Mouse (Mus musculus): ENCODE measurements around the gene C1qtnf1. TPM values are rescaled to one million over a fixed set of nuclear protein-coding genes. Genes with fewer than 3 reads are reported as not detected.
"Not testable (repeated sequence)": the region's sequence is repeated elsewhere in the genome, so short reads cannot be mapped to it uniquely, and the experiment has no call there.

The C1qtnf1 gene
- polyA plus RNA-seq (2012; rRNA removed): 17.9 and 21.8 TPM in 2 replicates

- TF ChIP-seq POLR2A (IDR thresholded peaks at IDR 0.05; ENCODE audit: borderline replicate concordance, extremely low read depth, low read depth, low read length): no peak
- TF ChIP-seq CTCF (IDR thresholded peaks at IDR 0.05; ENCODE audit: insufficient read depth, low read length): no peak
- WGBS: under 1% methylated on average over 8 of the region's 8 CpGs
Observed at GRCm38 (mm10) chr11:118427986-118428385, at the start of gene C1qtnf1. TSS of gene C1qtnf1 (plus strand) at chr11:118428203.

GRCm38 (mm10) chr11:118378656-118379055 lies 49.3 kb upstream of the C1qtnf1 start:
- 84% methylated on average over 6 of the region's 6 CpGs for WGBS
- peaks cover 2% of the 10 kb centered on the region; the same call in 1 of the 2 replicates for H3K4me1 ChIP-seq (ENCODE audit: control insufficient read depth, insufficient read depth, low read length)
- no peak for DNase-seq
- no peak overlapping the region for H3K4me3 ChIP-seq (replicated peaks; ENCODE audit: extremely low read depth, low read depth, low read length)
- no peak for TF ChIP-seq POLR2A (IDR thresholded peaks at IDR 0.05; ENCODE audit: borderline replicate concordance, extremely low read depth, low read depth, low read length)
- TF ChIP-seq CTCF (IDR thresholded peaks at IDR 0.05; ENCODE audit: insufficient read depth, low read length): no peak

More at GRCm38 (mm10) chr11:118427986-118428385, at the start of gene C1qtnf1:
- H3K4me1 ChIP-seq (ENCODE audit: control insufficient read depth, insufficient read depth, low read length): peaks cover 13% of the 10 kb centered on the region
- H3K4me3 ChIP-seq (replicated peaks; ENCODE audit: extremely low read depth, low read depth, low read length): peak within 1 kb of the TSS; percentile 22
- DNase-seq: no peak

- TF ChIP-seq POLR2A (IDR thresholded peaks at IDR 0.05; ENCODE audit: borderline replicate concordance, extremely low read depth, low read depth, low read length) (no peak), CTCF (IDR thresholded peaks at IDR 0.05; ENCODE audit: insufficient read depth, low read length) (peak; percentile 87)
- DNase-seq: peak; percentile 86
- H3K4me1 ChIP-seq (ENCODE audit: control insufficient read depth, insufficient read depth, low read length): peaks cover 2% of the 10 kb centered on the region; the same call in 1 of the 2 replicates
- 33% methylated on average over 11 of the region's 11 CpGs for WGBS
- H3K4me3 ChIP-seq (replicated peaks; ENCODE audit: extremely low read depth, low read depth, low read length): no peak overlapping the region
Observed at GRCm38 (mm10) chr11:118379251-118380009, 48.6 kb upstream of the C1qtnf1 start.

- not testable (repeated sequence) for DNase-seq; H3K4me1 ChIP-seq (ENCODE audit: control insufficient read depth, insufficient read depth, low read length); H3K4me3 ChIP-seq (replicated peaks; ENCODE audit: extremely low read depth, low read depth, low read length)
- WGBS: 92% methylated on average over 13 of the region's 13 CpGs
Observed at GRCm38 (mm10) chr11:118387816-118388215, 40.2 kb upstream of the C1qtnf1 start.

- no peak overlapping the region for H3K4me3 ChIP-seq (replicated peaks; ENCODE audit: extremely low read depth, low read depth, low read length)
- 66% methylated on average over 5 of the region's 5 CpGs for WGBS
- TF ChIP-seq POLR2A (IDR thresholded peaks at IDR 0.05; ENCODE audit: borderline replicate concordance, extremely low read depth, low read depth, low read length) (no peak), CTCF (IDR thresholded peaks at IDR 0.05; ENCODE audit: insufficient read depth, low read length) (no peak)
Observed at GRCm38 (mm10) chr11:118393991-118394390, 34.0 kb upstream of the C1qtnf1 start.

GRCm38 (mm10) chr11:118394538-118394937 lies 33.5 kb upstream of the C1qtnf1 start:
- Histone ChIP-seq H3K4me1 (ENCODE audit: control insufficient read depth, insufficient read depth, low read length) (peaks cover 2% of the 10 kb centered on the region; the same call in 1 of the 2 replicates), H3K4me3 (replicated peaks; ENCODE audit: extremely low read depth, low read depth, low read length) (no peak overlapping the region)
- DNase-seq: no peak
- no peak for TF ChIP-seq CTCF (IDR thresholded peaks at IDR 0.05; ENCODE audit: insufficient read depth, low read length)
- no peak for TF ChIP-seq POLR2A (IDR thresholded peaks at IDR 0.05; ENCODE audit: borderline replicate concordance, extremely low read depth, low read depth, low read length)
- WGBS: 64% methylated on average over 6 of the region's 6 CpGs

More at GRCm38 (mm10) chr11:118393991-118394390, 34.0 kb upstream of the C1qtnf1 start:
- DNase-seq: no peak
- H3K4me1 ChIP-seq (ENCODE audit: control insufficient read depth, insufficient read depth, low read length): no peaks in the 10 kb centered on the region

GRCm38 (mm10) chr11:118397806-118398530 lies 30.0 kb upstream of the C1qtnf1 start:
- Histone ChIP-seq H3K4me1 (ENCODE audit: control insufficient read depth, insufficient read depth, low read length) (peaks cover 19% of the 10 kb centered on the region), H3K4me3 (replicated peaks; ENCODE audit: extremely low read depth, low read depth, low read length) (no peak overlapping the region)
- TF ChIP-seq POLR2A (IDR thresholded peaks at IDR 0.05; ENCODE audit: borderline replicate concordance, extremely low read depth, low read depth, low read length): no peak
- no peak for TF ChIP-seq CTCF (IDR thresholded peaks at IDR 0.05; ENCODE audit: insufficient read depth, low read length)
- DNase-seq: no peak
- WGBS: 87% methylated on average over 26 of the region's 26 CpGs

- no peak for DNase-seq
- TF ChIP-seq CTCF (IDR thresholded peaks at IDR 0.05; ENCODE audit: insufficient read depth, low read length) (no peak), POLR2A (IDR thresholded peaks at IDR 0.05; ENCODE audit: borderline replicate concordance, extremely low read depth, low read depth, low read length) (0 out of 2 replicates have a peak, but pooled peaks have one; percentile 22)
- Histone ChIP-seq H3K4me1 (ENCODE audit: control insufficient read depth, insufficient read depth, low read length) (peaks cover 19% of the 10 kb centered on the region), H3K4me3 (replicated peaks; ENCODE audit: extremely low read depth, low read depth, low read length) (peak overlapping the region; percentile 21)
- WGBS: 33% methylated on average over 5 of the region's 5 CpGs
Observed at GRCm38 (mm10) chr11:118399891-118400565, 28.0 kb upstream of the C1qtnf1 start.

- H3K4me3 ChIP-seq (replicated peaks; ENCODE audit: extremely low read depth, low read depth, low read length): peak overlapping the region; percentile 2
- WGBS: 4% methylated on average over 6 of the region's 6 CpGs
- H3K4me1 ChIP-seq (ENCODE audit: control insufficient read depth, insufficient read depth, low read length): peaks cover 19% of the 10 kb centered on the region
- DNase-seq: no peak
- TF ChIP-seq CTCF (IDR thresholded peaks at IDR 0.05; ENCODE audit: insufficient read depth, low read length) (no peak), POLR2A (IDR thresholded peaks at IDR 0.05; ENCODE audit: borderline replicate concordance, extremely low read depth, low read depth, low read length) (no peak; the same call in 1 of the 2 replicates)
Observed at GRCm38 (mm10) chr11:118400566-118400936, 27.5 kb upstream of the C1qtnf1 start.

Data from lung, adult 2 months (tissue).